In the genomic region with DNA sequence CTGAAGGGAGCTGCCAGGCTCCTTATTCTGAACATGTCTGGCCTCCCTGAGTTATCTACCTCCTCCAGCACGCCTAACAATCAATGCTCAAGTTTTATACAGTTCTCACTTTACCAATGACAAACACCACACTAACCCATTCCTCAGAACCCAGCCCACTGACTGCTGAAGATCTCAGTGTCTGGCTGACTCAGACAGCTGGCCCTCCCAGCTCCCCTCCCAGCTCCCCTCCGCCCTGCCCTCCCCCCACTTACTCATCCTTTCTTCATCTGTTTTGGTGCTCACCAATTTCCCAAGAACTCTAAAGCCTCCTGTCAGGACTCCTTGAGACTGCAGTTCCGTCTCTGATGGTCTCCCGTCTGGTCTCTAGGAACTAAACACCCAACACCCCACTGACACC, we compare ENCODE assay signal across 8 mouse cellular contexts.
DNase-seq lines count a peak whose midpoint lies in the region; ATAC-seq lines count a peak whose summit lies in the region.

No protein-coding gene starts in this region.

- H3K9me3 ChIP-seq in midbrain, embryonic 10.5 days (replicated peaks), result no peaks in the 10 kb centered on the region
- H3K9me3 ChIP-seq in midbrain, embryonic 14.5 days (ENCODE audit: control insufficient read depth, low read length), result no peaks in the 10 kb centered on the region
- H3K9me3 ChIP-seq in heart, embryonic 16.5 days (replicated peaks; ENCODE audit: control insufficient read depth, low read length), result no peaks in the 10 kb centered on the region
- no peaks in the 10 kb centered on the region for H3K9me3 ChIP-seq in stomach, embryonic 15.5 days
- H3K9me3 ChIP-seq in forebrain, embryonic 11.5 days (ENCODE audit: control insufficient read depth, low read length), result no peaks in the 10 kb centered on the region

- peaks cover 32% of the 10 kb centered on the region for H3K4me1 ChIP-seq in midbrain, embryonic 10.5 days
- H3K4me1 ChIP-seq in midbrain, embryonic 14.5 days (ENCODE audit: control insufficient read depth, insufficient read depth, low read length), result no peaks in the 10 kb centered on the region
- H3K4me1 ChIP-seq in heart, embryonic 16.5 days (ENCODE audit: control insufficient read depth, insufficient read depth, low read length), result peaks cover 75% of the 10 kb centered on the region
- peaks cover 26% of the 10 kb centered on the region for H3K4me1 ChIP-seq in stomach, embryonic 15.5 days
- H3K4me1 ChIP-seq in forebrain, embryonic 11.5 days (replicated peaks; ENCODE audit: control insufficient read depth, insufficient read depth, low read length), result no peaks in the 10 kb centered on the region

- no peak overlapping the region for H3K4me3 ChIP-seq in midbrain, embryonic 10.5 days
- H3K4me3 ChIP-seq in midbrain, embryonic 14.5 days (replicated peaks; ENCODE audit: low read depth, low read length), result no peak overlapping the region
- no peak overlapping the region for H3K4me3 ChIP-seq in heart, embryonic 16.5 days (ENCODE audit: low read length)
- no peak overlapping the region for H3K4me3 ChIP-seq in stomach, embryonic 15.5 days (replicated peaks)
- H3K4me3 ChIP-seq in forebrain, embryonic 11.5 days (ENCODE audit: low read depth, low read length), result no peak overlapping the region

- intact Hi-C loops in heart, postnatal 25 days (cut with DNase I), result no loop called here

- WGBS in midbrain, embryonic 10.5 days, result 14% methylated on average over 4 of the region's 4 CpGs
- 22% methylated on average over 4 of the region's 4 CpGs for WGBS in midbrain, embryonic 14.5 days
- WGBS in heart, embryonic 16.5 days, result 56% methylated on average over 4 of the region's 4 CpGs
- 42% methylated on average over 4 of the region's 4 CpGs for WGBS in stomach, embryonic 15.5 days
- 28% methylated on average over 4 of the region's 4 CpGs for WGBS in forebrain, embryonic 11.5 days

- H3K9ac ChIP-seq in midbrain, embryonic 14.5 days (replicated peaks; ENCODE audit: low read length), result no peak overlapping the region
- H3K9ac ChIP-seq in heart, embryonic 16.5 days (ENCODE audit: low read length), result no peak overlapping the region
- H3K9ac ChIP-seq in stomach, embryonic 15.5 days, result no peak overlapping the region
- no peak overlapping the region for H3K9ac ChIP-seq in forebrain, embryonic 11.5 days (ENCODE audit: low read length)

- H3K27ac ChIP-seq in midbrain, embryonic 10.5 days (replicated peaks), result peak overlapping the region; percentile 7; the same call in 1 of the 2 replicates
- no peak overlapping the region for H3K27ac ChIP-seq in midbrain, embryonic 14.5 days (replicated peaks; ENCODE audit: low read depth, low read length)
- H3K27ac ChIP-seq in heart, embryonic 16.5 days (ENCODE audit: low read length), result peak overlapping the region; percentile 55; the same call in 1 of the 2 replicates
- 0 out of 2 replicates have a peak overlapping the region, but pooled peaks have one; percentile 12 for H3K27ac ChIP-seq in stomach, embryonic 15.5 days
- no peak overlapping the region for H3K27ac ChIP-seq in forebrain, embryonic 11.5 days (ENCODE audit: low read depth, low read length)

- no peak overlapping the region for H3K4me2 ChIP-seq in midbrain, embryonic 14.5 days (ENCODE audit: low read length)
- no peak overlapping the region for H3K4me2 ChIP-seq in heart, embryonic 16.5 days (ENCODE audit: low read depth, low read length)
- H3K4me2 ChIP-seq in stomach, embryonic 15.5 days, result no peak overlapping the region
- no peak overlapping the region for H3K4me2 ChIP-seq in forebrain, embryonic 11.5 days (ENCODE audit: low read depth, low read length, severe bottlenecking)

- no peaks in the 10 kb centered on the region for H3K36me3 ChIP-seq in midbrain, embryonic 10.5 days
- H3K36me3 ChIP-seq in midbrain, embryonic 14.5 days (ENCODE audit: control insufficient read depth, insufficient read depth, low read length), result no peaks in the 10 kb centered on the region
- no peaks in the 10 kb centered on the region for H3K36me3 ChIP-seq in heart, embryonic 16.5 days (ENCODE audit: control insufficient read depth, insufficient read depth)
- no peaks in the 10 kb centered on the region for H3K36me3 ChIP-seq in stomach, embryonic 15.5 days
- no peaks in the 10 kb centered on the region for H3K36me3 ChIP-seq in forebrain, embryonic 11.5 days (ENCODE audit: control insufficient read depth, insufficient read depth, low read length)

- H3K27me3 ChIP-seq in midbrain, embryonic 10.5 days (ENCODE audit: low read depth, poor library complexity, severe bottlenecking), result peaks cover 42% of the 10 kb centered on the region
- no peaks in the 10 kb centered on the region for H3K27me3 ChIP-seq in midbrain, embryonic 14.5 days (ENCODE audit: control insufficient read depth, insufficient read depth, low read length)
- no peaks in the 10 kb centered on the region for H3K27me3 ChIP-seq in heart, embryonic 16.5 days (ENCODE audit: control insufficient read depth, insufficient read depth, low read length)
- H3K27me3 ChIP-seq in stomach, embryonic 15.5 days (replicated peaks), result no peaks in the 10 kb centered on the region
- H3K27me3 ChIP-seq in forebrain, embryonic 11.5 days (ENCODE audit: control insufficient read depth, insufficient read depth, low read length), result peaks cover 31% of the 10 kb centered on the region

- no peak for ATAC-seq in midbrain, embryonic 14.5 days (ENCODE audit: low FRiP score, low TSS enrichment)
- ATAC-seq in heart, embryonic 16.5 days (replicated peaks; ENCODE audit: extremely low read depth, insufficient read depth, low FRiP score), result no peak
- no peak for ATAC-seq in stomach, embryonic 15.5 days (ENCODE audit: insufficient read depth, low FRiP score, low read depth)
- ATAC-seq in forebrain, embryonic 11.5 days (replicated peaks; ENCODE audit: low FRiP score), result no peak

- peak; percentile 89 for DNase-seq in heart, adult 11 months
- DNase-seq in heart, postnatal 25 days (ENCODE audit: low spot score), result no peak
- DNase-seq in midbrain, embryonic 10.5 days (ENCODE audit: low spot score), result no peak
- no peak for DNase-seq in midbrain, embryonic 14.5 days
- DNase-seq in right cerebral cortex, postnatal 25 days, result no peak
- no peak for DNase-seq in forebrain, embryonic 11.5 days (ENCODE audit: low spot score)

Comparison
In these comparisons a context has a peak if more than half of its experiments do, and no peak if none do; other contexts are left out.
1. H3K27ac ChIP-seq: peak in midbrain, embryonic 10.5 days (single experiment), heart, embryonic 16.5 days (single experiment) and stomach, embryonic 15.5 days (single experiment); none in midbrain, embryonic 14.5 days (single experiment) and forebrain, embryonic 11.5 days (single experiment).